Mouse (Mus musculus) embryonic facial prominence, embryonic 14.5 days (tissue): ENCODE measurements around the gene Alad. TPM values are rescaled to one million over a fixed set of nuclear protein-coding genes. Genes with fewer than 3 reads are reported as not detected.
A peak's percentile ranks its signal among the peaks of the same experiment; 100 is the strongest.

Experiments
- ATAC-seq: fragments of 200-750 bp; cut with Nextera tagmentation; 2 replicates; pipeline ENCODE4 v1.8.0; 2017; ENCODE audit warnings: low read depth, moderate number of reproducible peaks, moderate TSS enrichment
- DNase-seq: peaks from one replicate; pipeline ENCODE4 v3.0.0-alpha.2; 2015; ENCODE audit warnings: low spot score
- H3K27ac ChIP-seq: fragments of 300-500 bp; sonication (generic); replicated peaks from 2 replicates; pipeline ENCODE4 v1.5.1; 2014; ENCODE audit warnings: low read depth, mild to moderate bottlenecking, low read length, moderate library complexity
- H3K27me3 ChIP-seq: fragments of 300-500 bp; sonication (generic); replicated peaks from 2 replicates; pipeline ENCODE4 v1.6.1; 2014; ENCODE audit warnings: low read length; ENCODE audit not compliant: control insufficient read depth, insufficient read depth
- H3K36me3 ChIP-seq: fragments of 300-500 bp; sonication (generic); 2 replicates; pipeline ENCODE4 v1.6.1; 2014; ENCODE audit warnings: low read length, mixed read lengths; ENCODE audit not compliant: control insufficient read depth, insufficient read depth
- H3K4me1 ChIP-seq: fragments of 300-500 bp; sonication (generic); 2 replicates; pipeline ENCODE4 v1.6.1; 2014; ENCODE audit warnings: antibody characterized with exemption, low read length; ENCODE audit not compliant: control insufficient read depth, insufficient read depth
- H3K4me2 ChIP-seq: fragments of 300-500 bp; sonication (generic); 2 replicates; pipeline ENCODE4 v1.6.1; 2014; ENCODE audit warnings: low read depth, mild to moderate bottlenecking, low read length, moderate library complexity, mixed read lengths
- H3K4me3 ChIP-seq: fragments of 300-500 bp; sonication (generic); 2 replicates; pipeline ENCODE4 v1.5.1; 2014; ENCODE audit warnings: low read depth, mild to moderate bottlenecking, low read length
- H3K9ac ChIP-seq: fragments of 300-500 bp; sonication (generic); 2 replicates; pipeline ENCODE4 v1.6.1; 2014; ENCODE audit warnings: low read depth, mild to moderate bottlenecking, low read length, moderate library complexity, mixed read lengths
- H3K9me3 ChIP-seq: fragments of 300-500 bp; sonication (generic); 2 replicates; pipeline ENCODE4 v1.6.1; 2016; ENCODE audit warnings: low read length; ENCODE audit not compliant: control insufficient read depth
- WGBS: fragments of 180-500 bp; shearing (Covaris S2); extraction: QIAGEN DNeasy Blood & Tissue Kit; methylation state at CpG from one replicate; pipeline ENCODE4 v1.1.7; 2014; 5-methylcytosine and 5-hydroxymethylcytosine counted together
- polyA plus RNA-seq: library from polyadenylated mRNA; unstranded; fragments of >200 nt; fragmentation: Nextera tagmentation; extraction: Ambion mirVana; gene quantifications from 2 replicates; pipeline ENCODE4 v1.2.1, GENCODE M21; 2014

Alad gene
- polyA plus RNA-seq, 1 experiment from 2014 or later = 65.5 TPM

DNA sequence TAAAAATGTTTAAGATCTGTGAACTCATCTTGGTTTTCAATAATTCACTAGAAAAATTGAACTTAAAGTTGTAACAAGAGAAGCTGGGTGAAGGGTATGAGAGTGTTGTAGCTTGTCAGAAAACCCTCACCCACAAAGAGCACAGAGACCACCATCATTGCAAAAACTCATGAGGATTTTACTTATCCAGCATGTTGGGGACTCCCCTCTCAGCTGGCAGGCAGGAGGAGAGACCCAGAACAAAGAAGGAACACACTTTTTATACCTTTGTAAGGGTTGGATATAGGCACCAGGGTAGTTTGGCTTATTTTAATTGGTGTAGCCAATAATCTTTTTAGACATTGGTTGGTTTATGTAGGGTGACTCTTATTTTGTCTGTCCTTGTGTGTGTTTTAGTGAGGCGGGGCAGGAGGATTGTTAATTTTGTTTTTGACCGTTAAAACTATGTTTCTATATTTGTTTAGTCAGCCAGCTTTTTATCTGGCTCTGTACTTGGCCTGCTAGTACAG, 1.2 kb upstream of the Alad start:
- ATAC-seq = no peak
- no peak overlapping the region for H3K27ac ChIP-seq
- H3K9me3 ChIP-seq = no peaks in the 10 kb centered on the region

DNA sequence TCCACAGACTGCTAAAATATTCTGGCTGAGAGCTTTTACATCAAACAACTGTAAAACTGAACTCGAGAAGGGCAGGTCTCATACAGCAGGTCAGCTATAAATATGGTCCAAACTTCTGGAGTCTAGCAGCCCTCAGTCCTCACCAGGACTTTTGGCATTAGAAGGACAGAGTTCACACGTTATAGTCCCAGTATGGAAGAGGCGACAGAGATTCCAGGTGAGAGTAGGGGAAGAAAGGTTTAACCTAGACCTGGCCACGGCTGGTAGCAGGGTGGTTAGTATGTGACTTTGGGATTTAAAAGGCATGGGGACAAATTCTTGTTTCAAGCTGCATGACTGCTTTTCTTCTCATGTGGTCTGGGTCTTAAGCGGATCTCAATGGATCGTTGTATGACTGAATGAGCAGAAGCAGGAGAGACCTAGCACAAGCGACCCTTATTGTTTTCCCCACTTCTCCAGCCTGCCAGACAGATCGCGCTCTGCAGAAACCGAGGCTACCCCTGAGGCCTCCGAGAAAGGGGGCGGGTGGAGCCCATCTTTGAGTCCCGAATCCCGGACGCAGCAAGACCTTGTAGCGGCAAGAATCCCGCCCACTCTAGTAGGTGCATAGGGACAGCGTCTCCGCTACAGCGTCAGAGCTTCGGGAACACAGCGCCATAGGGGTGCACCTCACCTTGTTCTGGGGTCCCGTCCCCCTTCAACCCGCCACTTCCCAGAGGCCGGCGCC, 433 bp downstream of the Alad start:
- Histone ChIP-seq H3K4me3 (peak overlapping the region; percentile 67), H3K36me3 (peaks cover 15% of the 10 kb centered on the region), H3K4me1 (peaks cover 36% of the 10 kb centered on the region), H3K4me2 (peak overlapping the region; percentile 73), H3K27ac (peak overlapping the region; percentile 86), H3K9ac (peak overlapping the region; percentile 77), H3K27me3 (no peaks in the 10 kb centered on the region), H3K9me3 (no peaks in the 10 kb centered on the region)
- ATAC-seq (peak; percentile 71), DNase-seq (no peak)
- 2% methylated on average over 24 of the region's 26 CpGs for WGBS

More for the DNA sequence above, 1.2 kb upstream of the Alad start:
- no peak for DNase-seq
- 91% methylated on average over 2 of the region's 2 CpGs for WGBS
- H3K36me3 ChIP-seq = peaks cover 15% of the 10 kb centered on the region
- no peak overlapping the region for H3K4me3 ChIP-seq
- H3K4me2 ChIP-seq = no peak overlapping the region
- no peak overlapping the region for H3K9ac ChIP-seq
- peaks cover 37% of the 10 kb centered on the region for H3K4me1 ChIP-seq
- H3K27me3 ChIP-seq = no peaks in the 10 kb centered on the region

- DNase-seq (no peak), ATAC-seq (peak; percentile 9; the same call in 1 of the 2 replicates)
- H3K36me3 ChIP-seq = peaks cover 14% of the 10 kb centered on the region
- WGBS = 39% methylated on average over 13 of the region's 13 CpGs
- no peaks in the 10 kb centered on the region for H3K27me3 ChIP-seq
- H3K27ac ChIP-seq = peak overlapping the region; percentile 86
- H3K9ac ChIP-seq = peak overlapping the region; percentile 77
- H3K4me2 ChIP-seq = peak overlapping the region; percentile 73
- peaks cover 29% of the 10 kb centered on the region for H3K4me1 ChIP-seq
- peak overlapping the region; percentile 67 for H3K4me3 ChIP-seq
- H3K9me3 ChIP-seq = no peaks in the 10 kb centered on the region
Observed at GRCm38 (mm10) chr4:62518416-62519121, 1.1 kb downstream of the Alad start.

DNA sequence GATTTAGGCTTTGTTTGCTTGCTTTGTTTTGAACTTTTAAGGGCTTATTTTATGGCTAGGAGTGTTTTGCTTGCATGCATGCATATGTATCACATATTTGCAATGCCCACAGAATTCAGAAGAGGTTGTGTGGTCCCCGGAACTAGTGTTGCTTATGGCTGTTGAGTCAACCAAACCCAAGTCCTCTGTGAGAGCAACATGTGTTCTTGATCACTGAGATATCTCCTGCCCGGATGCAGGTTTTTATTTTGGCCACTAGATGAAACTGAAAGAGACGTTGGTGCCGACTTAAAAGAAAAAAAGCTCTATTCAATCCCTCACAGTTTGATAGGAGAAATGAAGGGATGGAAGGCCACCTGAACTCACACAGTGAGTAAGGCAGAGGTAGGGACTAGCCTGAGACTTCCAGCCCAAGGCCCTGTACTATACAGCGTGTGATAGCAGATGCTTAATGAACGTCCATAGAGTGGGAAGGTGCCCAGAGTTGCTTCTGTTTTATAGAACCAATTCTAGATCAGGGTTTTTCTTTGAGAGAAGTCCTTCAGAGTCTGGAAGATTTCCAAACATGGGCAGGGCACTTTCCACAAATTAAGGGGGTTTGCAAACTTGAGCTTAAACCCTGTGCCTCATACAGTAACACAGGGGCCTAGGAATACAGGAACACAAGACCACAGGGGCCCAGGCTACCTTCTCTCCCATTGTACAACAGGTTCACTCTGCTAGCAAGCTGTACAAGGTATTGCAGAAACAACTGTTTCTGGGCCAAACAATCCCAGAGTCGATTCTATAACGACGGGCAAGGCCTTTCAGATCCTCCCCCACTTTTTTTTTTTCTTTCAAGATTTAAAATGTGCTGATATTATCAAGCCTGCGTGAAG, 1.9 kb downstream of the Alad start:
- Histone ChIP-seq H3K27ac (peak overlapping the region; percentile 2; the same call in 1 of the 2 replicates), H3K4me1 (peaks cover 29% of the 10 kb centered on the region), H3K4me2 (peak overlapping the region; percentile 73), H3K9ac (peak overlapping the region; percentile 77; the same call in 1 of the 2 replicates), H3K4me3 (0 out of 2 replicates have a peak overlapping the region, but pooled peaks have one; percentile 67), H3K9me3 (no peaks in the 10 kb centered on the region), H3K27me3 (no peaks in the 10 kb centered on the region), H3K36me3 (peaks cover 14% of the 10 kb centered on the region)
- no peak for DNase-seq
- ATAC-seq = no peak
- WGBS = 59% methylated on average over 10 of the region's 10 CpGs

DNA sequence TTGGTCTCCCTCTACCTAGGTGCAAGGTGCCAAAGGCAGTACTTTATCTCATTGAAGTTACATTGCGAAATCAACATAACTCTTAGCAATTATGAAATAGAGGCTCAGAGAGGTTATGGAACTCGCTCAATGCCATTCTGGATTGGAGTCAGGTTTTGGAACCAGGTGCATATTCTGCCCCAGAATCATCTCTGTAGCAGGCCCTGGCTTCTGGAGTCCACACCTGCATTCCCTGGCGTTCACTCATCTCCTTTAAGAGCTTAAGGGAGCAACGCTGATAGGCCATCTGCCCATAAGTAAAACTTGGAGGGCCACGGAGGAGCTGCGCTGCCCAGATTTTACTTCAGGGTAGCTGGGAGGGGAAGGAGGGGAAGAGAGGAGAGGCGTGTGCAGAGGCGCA, 2.7 kb downstream of the Alad start:
- Histone ChIP-seq H3K9ac (no peak overlapping the region), H3K27ac (no peak overlapping the region), H3K9me3 (no peaks in the 10 kb centered on the region), H3K4me2 (no peak overlapping the region), H3K4me3 (no peak overlapping the region), H3K4me1 (peaks cover 29% of the 10 kb centered on the region), H3K27me3 (no peaks in the 10 kb centered on the region), H3K36me3 (peaks cover 19% of the 10 kb centered on the region)
- WGBS = 78% methylated on average over 8 of the region's 8 CpGs
- DNase-seq (no peak), ATAC-seq (no peak)

GRCm38 (mm10) chr4:62516579-62516978, 3.1 kb downstream of the Alad start:
- Histone ChIP-seq H3K9ac (no peak overlapping the region), H3K4me3 (no peak overlapping the region), H3K27ac (no peak overlapping the region; the same call in 1 of the 2 replicates), H3K36me3 (peaks cover 23% of the 10 kb centered on the region), H3K9me3 (no peaks in the 10 kb centered on the region), H3K4me1 (peaks cover 29% of the 10 kb centered on the region), H3K27me3 (no peaks in the 10 kb centered on the region), H3K4me2 (no peak overlapping the region)
- WGBS = 84% methylated on average over 1 of the region's 1 CpGs
- ATAC-seq = no peak
- DNase-seq = no peak

DNA sequence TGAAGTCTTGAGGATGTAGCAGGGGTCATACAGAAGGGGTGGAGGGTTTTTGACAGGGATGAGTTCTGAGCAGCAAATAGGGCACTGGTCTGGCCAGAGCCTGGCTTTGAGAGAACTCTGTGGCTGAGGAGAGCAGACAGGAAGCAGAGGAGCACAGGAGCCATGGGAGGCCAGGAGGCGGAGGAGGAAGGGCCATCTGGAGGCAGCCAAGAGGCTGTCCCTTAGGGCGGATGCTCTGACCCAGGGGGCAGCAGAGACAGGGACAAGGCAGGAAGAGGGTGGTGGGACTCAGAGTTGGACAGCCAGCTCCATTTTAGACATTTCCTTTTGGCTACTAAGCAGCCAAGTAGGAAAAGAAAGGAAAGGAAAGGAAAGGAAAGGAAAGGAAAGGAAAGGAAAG, 3.6 kb downstream of the Alad start:
- Histone ChIP-seq H3K4me2 (no peak overlapping the region), H3K4me3 (no peak overlapping the region), H3K27me3 (no peaks in the 10 kb centered on the region), H3K36me3 (peaks cover 28% of the 10 kb centered on the region), H3K4me1 (peaks cover 29% of the 10 kb centered on the region), H3K27ac (no peak overlapping the region), H3K9me3 (no peaks in the 10 kb centered on the region), H3K9ac (no peak overlapping the region)
- no peak for DNase-seq
- no peak for ATAC-seq
- WGBS = 39% methylated on average over 2 of the region's 2 CpGs

- Histone ChIP-seq H3K27me3 (no peaks in the 10 kb centered on the region), H3K4me2 (no peak overlapping the region), H3K36me3 (peaks cover 34% of the 10 kb centered on the region), H3K4me3 (no peak overlapping the region), H3K4me1 (peaks cover 27% of the 10 kb centered on the region), H3K9ac (no peak overlapping the region), H3K27ac (no peak overlapping the region), H3K9me3 (no peaks in the 10 kb centered on the region)
- DNase-seq = no peak
- ATAC-seq = no peak
- WGBS = 82% methylated on average over 3 of the region's 3 CpGs
Observed at GRCm38 (mm10) chr4:62515490-62515889, 4.2 kb downstream of the Alad start.
